Comparison of ENCODE assay signal across 9 mouse cellular contexts in genomic region chr19:5560457-5561041, GRCm38 (mm10). TPM values are rescaled to one million over a fixed set of nuclear protein-coding genes. Genes with fewer than 3 reads are reported as not detected.
A peak's percentile ranks its signal among the peaks of the same experiment; 100 is the strongest.
DNase-seq lines count a peak whose midpoint lies in the region; ATAC-seq and TF ChIP-seq lines count a peak whose summit lies in the region.
"Had no signal": no experiment of that assay in that cellular context is flagged by ENCODE, and none has a peak within 500 bp of the region (broad histone marks: within the 10 kb centered on the region; RNA-seq: fewer than 3 reads in every experiment).

TSS of gene Ovol1 (minus strand) at chr19:5560646.

- no peak for TF ChIP-seq CTCF in bone marrow macrophage, adult 2 months (IDR thresholded peaks at IDR 0.05; ENCODE audit: low read depth, low read length)

- H3K27ac ChIP-seq in bone marrow macrophage, adult 2 months (ENCODE audit: insufficient read depth, low read depth, low read length) = no peak within 1 kb of the TSS
- no peak within 1 kb of the TSS for H3K27ac ChIP-seq in hindbrain, embryonic 15.5 days (replicated peaks)
- H3K27ac ChIP-seq in limb, embryonic 15.5 days = peak within 1 kb of the TSS; percentile 39

- no peak for TF ChIP-seq POLR2A in bone marrow macrophage, adult 2 months (IDR thresholded peaks at IDR 0.05; ENCODE audit: borderline replicate concordance, low read depth, low read length)

- peak within 1 kb of the TSS; percentile 88 for H3K4me2 ChIP-seq in hindbrain, embryonic 15.5 days
- peak within 1 kb of the TSS; percentile 70 for H3K4me2 ChIP-seq in limb, embryonic 15.5 days

- H3K27me3 ChIP-seq in hindbrain, embryonic 15.5 days = peaks cover 90% of the 10 kb centered on the region
- H3K27me3 ChIP-seq in limb, embryonic 15.5 days = peaks cover 92% of the 10 kb centered on the region

- peak within 1 kb of the TSS; percentile 2; the same call in 1 of the 2 replicates for H3K9ac ChIP-seq in hindbrain, embryonic 15.5 days
- H3K9ac ChIP-seq in limb, embryonic 15.5 days = peak within 1 kb of the TSS; percentile 39

- ATAC-seq in cerebellum, adult (ENCODE audit: insufficient number of reproducible peaks, low FRiP score, low TSS enrichment) = no peak
- no peak for ATAC-seq in hindbrain, embryonic 15.5 days (ENCODE audit: low FRiP score, low read depth)
- peak; percentile 36; the same call in 1 of the 2 replicates for ATAC-seq in limb, embryonic 15.5 days (ENCODE audit: insufficient number of reproducible peaks, low FRiP score, low TSS enrichment, low read depth)

- WGBS in hindbrain, embryonic 15.5 days = under 1% methylated on average over 57 of the region's 57 CpGs
- under 1% methylated on average over 57 of the region's 57 CpGs for WGBS in limb, embryonic 15.5 days

- no peaks in the 10 kb centered on the region for H3K4me1 ChIP-seq in bone marrow macrophage, adult 2 months (ENCODE audit: control insufficient read depth, insufficient read depth, low read length)
- H3K4me1 ChIP-seq in hindbrain, embryonic 15.5 days (replicated peaks) = peaks cover 17% of the 10 kb centered on the region
- H3K4me1 ChIP-seq in limb, embryonic 15.5 days = peaks cover 24% of the 10 kb centered on the region

- no peaks in the 10 kb centered on the region for H3K9me3 ChIP-seq in hindbrain, embryonic 15.5 days
- no peaks in the 10 kb centered on the region for H3K9me3 ChIP-seq in limb, embryonic 15.5 days

- DNase-seq in cerebellum, postnatal 10 days = peak; percentile 16 to 31
- peak; percentile 52 for DNase-seq in neural tube, embryonic 10.5 days (ENCODE audit: extremely low spot score, low spot score)
- DNase-seq in right cerebral cortex, postnatal 25 days = no peak
- no peak for DNase-seq in cerebellum, adult 9-11 months

- no peaks in the 10 kb centered on the region for H3K36me3 ChIP-seq in hindbrain, embryonic 15.5 days
- no peaks in the 10 kb centered on the region for H3K36me3 ChIP-seq in limb, embryonic 15.5 days

- peak within 1 kb of the TSS; percentile 28 for H3K4me3 ChIP-seq in bone marrow macrophage, adult 2 months (ENCODE audit: insufficient read depth, low read length)
- H3K4me3 ChIP-seq in hindbrain, embryonic 15.5 days = peak within 1 kb of the TSS; percentile 42
- peak within 1 kb of the TSS; percentile 43 for H3K4me3 ChIP-seq in limb, embryonic 15.5 days

RNA-seq across cellular contexts. Expression of gene Ovol1, which starts in this region (rescaled TPM):
- polyA plus RNA-seq in bone marrow macrophage, adult 2 months (2012; ENCODE audit: insufficient read depth, insufficient read length, missing spikeins) = not detected in 2 replicates
- polyA plus RNA-seq in hindbrain, embryonic 15.5 days (2015; fragmentation: Nextera tagmentation; extraction: Ambion mirVana) = 0.08 TPM in 1 of 2 replicates, not detected in the other
- 30.1 and 30.3 TPM in 2 replicates for polyA plus RNA-seq in limb, embryonic 15.5 days (2015; fragmentation: Nextera tagmentation; extraction: Ambion mirVana)
- polyA plus RNA-seq: C2C12 had no signal

Comparison
In these comparisons a context has a peak if more than half of its experiments do, and no peak if none do; other contexts are left out.
1. RNA of gene Ovol1 (polyA plus RNA-seq): 30.1 to 30.3 TPM in limb, embryonic 15.5 days; not detected in bone marrow macrophage, adult 2 months and 0.08 TPM in hindbrain, embryonic 15.5 days; every median in the first group is over 10 times any median in the second.
2. DNase-seq: peak in cerebellum, postnatal 10 days (2 of 2) and neural tube, embryonic 10.5 days (single experiment); none in right cerebral cortex, postnatal 25 days (single experiment) and cerebellum, adult 9-11 months (single experiment).
3. Peak in every context shown above with its lines, with median percentiles within 50 percentile points of each other: H3K4me3 ChIP-seq.